Mouse (Mus musculus): ENCODE data around the gene Slamf6.
"Not testable (repeated sequence)": the region's sequence is repeated elsewhere in the genome, so short reads cannot be mapped to it uniquely, and the experiment has no call there.

Gene Slamf6

GRCm38 (mm10) chr1:171960726-171961125 lies 43.4 kb downstream of the Slamf6 start:
- no peak for DNase-seq

GRCm38 (mm10) chr1:171961704-171962103 lies 44.4 kb downstream of the Slamf6 start:
- no peak for DNase-seq

- no peak for DNase-seq
Measured at GRCm38 (mm10) chr1:171963613-171964012, 46.3 kb downstream of the Slamf6 start.

GRCm38 (mm10) chr1:171966054-171966790 lies 48.9 kb downstream of the Slamf6 start:
- DNase-seq, result no peak

GRCm38 (mm10) chr1:171969221-171969620 lies 51.9 kb downstream of the Slamf6 start:
- DNase-seq, result no peak

GRCm38 (mm10) chr1:171970854-171971586 lies 53.7 kb downstream of the Slamf6 start:
- no peak for DNase-seq

- DNase-seq, result not testable (repeated sequence)
Measured at GRCm38 (mm10) chr1:171974361-171974760, 57.0 kb downstream of the Slamf6 start.

GRCm38 (mm10) chr1:171975377-171975776 lies 58.1 kb downstream of the Slamf6 start:
- no peak for DNase-seq

GRCm38 (mm10) chr1:171975831-171976230 lies 58.5 kb downstream of the Slamf6 start:
- DNase-seq, result no peak

GRCm38 (mm10) chr1:171976826-171977539 lies 59.7 kb downstream of the Slamf6 start:
- DNase-seq, result no peak

GRCm38 (mm10) chr1:171977891-171978290 lies 60.6 kb downstream of the Slamf6 start:
- DNase-seq, result no peak

- no peak for DNase-seq
Measured at GRCm38 (mm10) chr1:171979969-171980730, 62.8 kb downstream of the Slamf6 start.

GRCm38 (mm10) chr1:171982170-171982569 lies 64.9 kb downstream of the Slamf6 start:
- no peak for DNase-seq

- no peak for DNase-seq
Measured at GRCm38 (mm10) chr1:171982740-171983139, 65.4 kb downstream of the Slamf6 start.

- DNase-seq, result no peak
Measured at GRCm38 (mm10) chr1:171983372-171984001, 66.2 kb downstream of the Slamf6 start.

- DNase-seq, result no peak
Measured at GRCm38 (mm10) chr1:171984121-171984520, 66.8 kb downstream of the Slamf6 start.

- DNase-seq, result no peak
Measured at GRCm38 (mm10) chr1:171991883-171992282, 74.6 kb downstream of the Slamf6 start.

GRCm38 (mm10) chr1:171992901-171993530 lies 75.7 kb downstream of the Slamf6 start:
- no peak for DNase-seq

GRCm38 (mm10) chr1:171994501-171994900 lies 77.2 kb downstream of the Slamf6 start:
- no peak for DNase-seq

- DNase-seq, result no peak
Measured at GRCm38 (mm10) chr1:171994918-171995715, 77.8 kb downstream of the Slamf6 start.

- DNase-seq, result no peak
Measured at GRCm38 (mm10) chr1:171996701-171997100, 79.4 kb downstream of the Slamf6 start.
